Mouse (Mus musculus): Measurements from ENCODE around the gene Adsl. TPM values are rescaled to one million over a fixed set of nuclear protein-coding genes. Genes with fewer than 3 reads are reported as not detected.

The Adsl gene
- total RNA-seq, 4 experiments from 2014 or later = 142 to 167 (median 153) TPM

DNA sequence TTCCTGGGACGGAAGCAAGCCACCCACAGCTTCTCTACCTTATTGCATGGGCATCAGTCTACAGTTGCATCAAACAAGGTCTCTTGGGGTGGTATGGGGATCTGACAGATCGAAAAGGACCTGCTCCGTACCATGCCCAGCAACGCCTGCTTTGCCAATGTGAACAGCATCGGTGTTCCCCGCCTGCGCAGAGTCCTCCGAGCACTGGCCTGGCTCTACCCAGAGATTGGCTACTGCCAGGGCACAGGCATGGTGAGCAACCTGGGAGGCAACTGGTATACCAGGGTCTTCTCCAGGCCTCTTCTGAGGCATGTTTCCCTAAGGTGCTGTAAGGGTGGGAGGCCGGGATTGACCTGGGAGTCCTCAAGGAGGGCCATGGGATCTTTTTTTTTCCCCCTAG is 59.0 kb downstream of the Adsl start:
- no peak for DNase-seq (ENCODE audit: low spot score in 2 of 2)

DNA sequence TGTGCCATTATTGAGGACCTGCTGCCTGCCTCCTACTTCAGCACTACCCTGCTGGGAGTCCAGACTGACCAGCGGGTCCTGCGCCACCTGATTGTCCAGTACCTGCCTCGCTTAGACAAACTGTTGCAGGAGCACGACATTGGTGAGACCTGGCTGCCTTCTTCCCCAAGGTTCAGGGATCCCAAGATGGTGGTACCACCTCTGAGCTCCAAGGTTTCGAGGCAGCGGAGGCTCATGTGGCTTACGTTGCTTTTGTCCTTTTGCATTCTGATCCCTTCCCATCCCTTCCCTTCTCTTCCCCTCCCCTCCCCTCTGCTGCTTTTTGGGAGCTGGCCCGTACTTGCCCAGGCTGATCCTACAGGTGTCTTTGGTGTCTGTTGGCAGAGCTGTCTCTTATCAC is 59.6 kb downstream of the Adsl start:
- DNase-seq (ENCODE audit: low spot score in 2 of 2) = no peak

DNA sequence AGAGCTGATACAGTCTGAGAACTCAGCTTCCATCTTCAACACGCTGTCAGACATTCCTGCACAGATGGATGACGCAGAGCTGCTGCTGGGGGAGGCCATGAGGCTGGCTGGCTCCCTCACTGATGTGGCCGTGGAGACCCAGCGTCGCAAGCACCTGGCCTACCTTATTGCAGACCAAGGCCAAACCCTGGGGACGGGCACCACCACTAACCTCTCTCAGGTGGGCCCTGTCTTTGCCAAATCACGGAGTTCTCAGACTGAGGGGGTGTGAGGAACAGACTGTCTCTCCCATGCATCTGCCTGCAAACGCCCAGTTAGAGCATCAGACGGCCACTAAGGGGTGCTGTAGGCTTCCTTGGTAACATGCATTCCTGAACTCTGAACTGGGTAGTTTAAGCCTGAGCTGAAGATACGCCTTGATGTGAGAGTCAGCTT is 60.4 kb downstream of the Adsl start:
- DNase-seq (ENCODE audit: low spot score in 2 of 2) = no peak

DNA sequence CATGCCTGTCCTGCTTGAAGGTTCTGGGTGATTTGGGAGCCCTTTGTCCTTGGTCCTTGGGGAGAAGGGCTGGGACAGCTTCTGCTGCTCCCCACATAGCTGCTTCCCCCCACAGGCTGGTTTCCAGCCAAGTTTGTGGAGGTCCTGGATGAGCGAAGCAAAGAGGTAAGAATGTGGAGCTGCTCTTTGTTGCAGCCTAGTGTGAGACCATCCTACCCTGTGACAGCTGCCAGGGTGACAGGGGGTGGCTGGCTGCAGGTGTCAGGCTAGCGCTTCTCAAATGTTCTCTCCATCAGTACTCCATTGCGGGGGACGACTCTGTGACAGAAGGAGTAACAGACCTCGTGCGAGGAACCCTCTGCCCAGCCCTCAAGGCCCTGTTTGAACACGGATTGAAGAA is 61.8 kb downstream of the Adsl start:
- DNase-seq (ENCODE audit: low spot score in 2 of 2) = no peak

DNA sequence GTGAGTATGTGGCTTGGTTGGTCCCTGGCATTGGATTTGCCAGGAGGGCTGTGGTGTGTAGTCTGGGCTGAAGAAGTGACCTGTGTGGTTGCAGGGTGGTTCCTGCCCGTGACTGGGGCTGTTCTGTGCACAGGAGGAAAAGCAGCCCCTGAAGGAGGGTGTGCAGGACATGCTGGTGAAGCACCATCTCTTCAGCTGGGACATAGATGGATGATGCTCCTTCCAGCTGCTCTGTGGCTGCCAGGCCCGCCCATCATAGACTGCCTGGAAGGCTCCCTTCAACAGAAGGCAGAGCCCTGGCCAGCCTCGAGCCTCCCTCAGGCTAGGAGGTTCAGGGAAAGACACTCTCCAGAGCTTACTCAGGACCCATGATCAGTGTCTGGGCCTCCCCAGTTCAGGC is 63.2 kb downstream of the Adsl start:
- no peak for DNase-seq (ENCODE audit: low spot score in 2 of 2)

DNA sequence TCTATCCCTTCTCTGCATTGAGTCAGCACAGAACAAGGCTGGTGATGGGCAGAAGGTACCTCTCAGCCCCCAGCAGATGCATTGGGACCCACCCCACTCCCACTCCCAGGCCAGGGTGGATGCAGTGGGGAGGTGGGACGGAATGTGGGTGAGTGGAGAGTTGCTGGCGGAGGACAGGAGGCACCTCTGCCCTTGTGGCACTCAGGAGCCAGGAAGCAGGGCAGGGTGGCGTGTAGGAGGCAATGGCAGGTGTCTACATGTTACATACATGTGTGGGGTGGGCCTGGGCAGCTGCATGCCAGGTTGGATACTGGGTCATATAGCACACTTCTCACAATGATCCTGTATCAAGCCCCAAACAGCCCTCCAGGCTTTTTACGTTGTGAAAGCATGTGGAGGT is 64.1 kb downstream of the Adsl start:
- no peak for DNase-seq (ENCODE audit: low spot score in 2 of 2)

DNA sequence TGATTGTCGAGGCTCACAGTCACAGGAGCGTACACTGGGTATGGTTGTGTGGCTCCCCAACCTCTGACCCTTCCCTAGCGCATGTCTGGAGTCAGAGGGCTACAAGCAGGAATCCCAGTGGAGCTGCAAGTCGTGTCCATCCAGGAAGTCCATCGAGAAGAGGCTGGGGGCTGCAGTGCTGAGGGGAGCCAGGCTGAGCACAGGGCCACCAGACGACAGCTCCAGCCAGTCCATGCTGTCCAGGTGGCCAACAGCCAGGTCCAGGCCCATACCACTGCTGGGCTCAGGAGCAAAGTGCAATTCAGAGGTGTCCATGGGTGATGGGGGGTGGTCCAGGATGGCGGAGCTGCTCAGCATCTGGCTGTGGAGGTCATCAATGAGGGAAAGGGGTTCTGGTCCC is 64.9 kb downstream of the Adsl start:
- DNase-seq (ENCODE audit: low spot score in 2 of 2) = no peak

DNA sequence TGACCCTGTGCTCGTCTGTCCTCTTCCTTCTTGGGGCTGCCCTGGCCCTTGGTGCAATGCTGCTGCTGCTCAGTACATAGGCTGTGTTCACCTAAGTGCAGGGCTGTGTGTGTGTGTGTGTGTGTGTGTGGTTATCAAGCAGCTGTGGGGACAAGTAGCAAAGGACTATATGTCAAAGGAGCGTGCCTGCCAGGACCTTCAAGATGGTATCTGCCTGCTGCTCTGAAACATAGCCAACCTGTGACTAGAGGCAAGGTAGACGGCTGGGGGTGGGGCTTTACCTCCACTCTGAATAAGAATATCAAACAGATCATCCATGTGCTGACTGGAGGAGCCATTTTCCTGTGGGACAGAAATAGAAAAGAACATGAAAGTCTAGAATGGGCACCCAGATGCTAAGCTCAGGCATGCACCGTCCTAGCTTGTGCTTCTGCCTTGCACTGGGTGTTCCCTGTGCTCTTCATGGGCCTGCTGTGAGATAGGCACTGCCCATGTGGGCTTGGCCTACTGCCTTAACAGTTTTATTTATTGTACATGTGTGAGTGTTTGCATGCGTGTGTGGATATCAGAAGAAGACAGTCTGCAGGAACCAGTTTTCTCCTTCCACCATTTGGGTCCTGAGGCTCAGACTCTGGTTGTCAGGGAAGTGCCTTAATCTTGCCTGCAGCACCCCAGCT is 66.9 kb downstream of the Adsl start:
- no peak for DNase-seq (ENCODE audit: low spot score in 2 of 2)

DNA sequence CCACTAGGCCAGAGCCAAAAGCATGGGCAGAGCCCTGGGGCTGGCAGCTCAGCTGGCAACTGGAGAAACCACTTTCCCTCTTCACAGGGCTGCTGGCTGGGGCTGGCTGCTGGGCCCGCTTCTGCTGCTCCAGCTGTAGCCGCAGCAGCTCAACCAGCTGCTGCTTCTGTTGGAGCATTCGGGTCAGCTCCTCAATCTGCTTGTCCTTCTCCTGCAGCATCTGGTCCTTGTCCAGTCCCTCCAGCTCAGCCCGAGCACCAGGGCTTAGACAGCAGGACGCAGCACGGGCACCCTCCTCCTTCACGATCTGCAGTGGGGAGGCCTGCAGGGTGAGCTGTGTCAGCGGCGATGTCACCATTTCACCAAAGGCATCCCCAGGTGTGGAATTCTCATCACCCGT is 68.2 kb downstream of the Adsl start:
- no peak for DNase-seq (ENCODE audit: low spot score in 2 of 2)

DNA sequence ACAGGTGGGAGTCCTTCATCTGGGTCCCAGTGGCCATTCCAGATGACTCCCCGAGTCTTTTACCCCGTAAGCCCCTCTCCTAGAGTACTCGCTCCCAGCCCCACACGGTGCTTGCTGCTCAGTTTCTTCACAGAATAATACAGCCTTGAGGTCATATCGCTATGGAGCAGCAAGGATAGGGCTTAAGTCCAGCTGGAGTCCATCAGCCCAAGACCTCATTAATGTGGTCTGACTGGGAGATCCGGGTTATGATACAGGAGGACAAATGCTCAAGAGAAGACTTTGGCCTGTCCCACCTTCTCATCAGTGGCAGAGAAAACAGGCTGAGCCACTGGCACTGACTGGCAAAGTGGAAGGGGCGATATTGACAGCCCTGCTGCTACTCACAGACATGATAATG is 69.0 kb downstream of the Adsl start:
- DNase-seq (ENCODE audit: low spot score in 2 of 2) = no peak

Small RNA genes lying within 50 kb of the gene (microRNA-seq; reads per million reads assigned to microRNA genes)
- 24.1 reads per million, percentile 24 among the genes with 10 or more reads in this experiment for gene Mir5113

Other genes with a start within 250 kb of the Adsl start
- gene Tnrc6b, start 237.2 kb upstream of the Adsl start, total RNA-seq (2022) = 10 to 100 TPM; 46.5 to 53.7 (median 48.9) TPM
- gene Sgsm3, start 29.3 kb downstream of the Adsl start, total RNA-seq (2022) = 10 to 100 TPM; 14.9 to 22.1 (median 20.1) TPM
- gene Mrtfa, start 242.3 kb downstream of the Adsl start, total RNA-seq (2022) = 10 to 100 TPM; 13.8 to 23.9 (median 17.8) TPM